Mouse (Mus musculus): ENCODE results near the gene Nckap5. TPM values are rescaled to one million over a fixed set of nuclear protein-coding genes. Genes with fewer than 3 reads are reported as not detected.

The Nckap5 gene
- polyA plus RNA-seq, 1 experiment from 2014 or later: 4.8 TPM

DNA sequence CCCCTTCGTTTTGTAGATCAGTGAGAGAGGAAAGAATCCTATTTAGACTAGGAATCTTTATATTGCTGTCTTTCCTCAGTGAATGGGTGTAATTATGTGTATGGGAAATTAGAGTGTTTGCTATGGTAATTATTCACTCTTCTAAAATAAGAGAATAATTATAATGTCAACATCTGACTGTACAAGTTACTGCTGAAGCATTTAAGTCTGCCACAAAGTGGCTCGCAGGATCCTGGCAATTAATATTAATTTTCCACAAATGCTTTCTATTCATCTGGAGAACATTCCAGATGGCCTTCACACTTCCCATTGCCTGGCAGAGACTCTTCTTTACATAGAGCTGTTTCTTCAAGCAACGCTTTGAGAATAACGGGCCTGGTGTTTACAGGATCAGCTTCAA, 439.4 kb downstream of the Nckap5 start:
- H3K4me2 ChIP-seq (replicated peaks; ENCODE audit: low read depth, low read length): no peak overlapping the region
- WGBS: 43% methylated on average over 4 of the region's 4 CpGs

DNA sequence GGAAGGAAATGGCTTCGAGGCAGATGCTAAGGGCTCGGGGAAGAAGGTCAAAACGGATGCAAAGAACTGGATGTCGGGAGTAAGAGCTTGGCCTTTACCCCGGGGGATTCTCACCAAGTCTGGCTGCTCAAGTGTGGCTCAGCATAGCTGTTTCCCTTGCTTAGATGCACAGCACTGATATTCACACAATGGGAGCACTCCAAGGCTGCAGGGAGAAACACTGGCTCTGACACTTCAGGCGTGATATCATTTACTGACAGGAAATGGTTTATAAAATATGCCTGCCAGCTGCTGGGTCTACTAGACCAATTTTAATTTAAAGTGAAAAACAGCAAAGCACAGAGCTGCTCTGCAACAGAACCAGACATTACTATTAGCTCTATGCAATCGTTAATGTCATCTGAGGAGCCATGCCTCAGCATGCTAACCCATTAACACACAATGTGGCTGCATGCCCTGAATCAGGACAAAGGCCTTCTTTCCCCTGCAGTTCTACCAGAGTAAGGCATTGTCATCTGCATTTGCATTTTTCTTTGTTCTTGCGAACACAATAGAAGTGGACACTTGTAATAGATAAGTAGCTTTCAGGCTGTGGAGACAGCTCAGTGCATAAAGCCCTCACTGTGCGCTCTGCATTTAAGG, 453.1 kb downstream of the Nckap5 start:
- 67% methylated on average over 9 of the region's 9 CpGs for WGBS
- Histone ChIP-seq H3K27me3 (ENCODE audit: control insufficient read depth, insufficient read depth, low read length) (no peaks in the 10 kb centered on the region), H3K36me3 (ENCODE audit: control insufficient read depth, insufficient read depth, low read length) (no peaks in the 10 kb centered on the region), H3K4me3 (ENCODE audit: low read depth, low read length) (no peak overlapping the region), H3K9me3 (ENCODE audit: control insufficient read depth, low read depth, low read length) (no peaks in the 10 kb centered on the region), H3K4me2 (replicated peaks; ENCODE audit: low read depth, low read length) (no peak overlapping the region), H3K27ac (ENCODE audit: low read length) (no peak overlapping the region), H3K9ac (replicated peaks; ENCODE audit: low read depth, low read length) (no peak overlapping the region), H3K4me1 (ENCODE audit: control insufficient read depth, insufficient read depth, low read length) (no peaks in the 10 kb centered on the region)
- ATAC-seq (ENCODE audit: insufficient number of reproducible peaks, insufficient read depth, low FRiP score, low read depth): no peak

More for the DNA sequence above, 439.4 kb downstream of the Nckap5 start:
- Histone ChIP-seq H3K4me3 (ENCODE audit: low read depth, low read length) (no peak overlapping the region), H3K9ac (replicated peaks; ENCODE audit: low read depth, low read length) (no peak overlapping the region), H3K4me1 (ENCODE audit: control insufficient read depth, insufficient read depth, low read length) (no peaks in the 10 kb centered on the region), H3K27me3 (ENCODE audit: control insufficient read depth, insufficient read depth, low read length) (no peaks in the 10 kb centered on the region), H3K9me3 (ENCODE audit: control insufficient read depth, low read depth, low read length) (no peaks in the 10 kb centered on the region), H3K36me3 (ENCODE audit: control insufficient read depth, insufficient read depth, low read length) (no peaks in the 10 kb centered on the region), H3K27ac (ENCODE audit: low read length) (no peak overlapping the region)
- ATAC-seq (ENCODE audit: insufficient number of reproducible peaks, insufficient read depth, low FRiP score, low read depth): no peak

- Histone ChIP-seq H3K9ac (replicated peaks; ENCODE audit: low read depth, low read length) (no peak overlapping the region), H3K9me3 (ENCODE audit: control insufficient read depth, low read depth, low read length) (no peaks in the 10 kb centered on the region), H3K4me3 (ENCODE audit: low read depth, low read length) (no peak overlapping the region), H3K4me2 (replicated peaks; ENCODE audit: low read depth, low read length) (no peak overlapping the region), H3K27me3 (ENCODE audit: control insufficient read depth, insufficient read depth, low read length) (no peaks in the 10 kb centered on the region), H3K4me1 (ENCODE audit: control insufficient read depth, insufficient read depth, low read length) (no peaks in the 10 kb centered on the region), H3K27ac (ENCODE audit: low read length) (no peak overlapping the region), H3K36me3 (ENCODE audit: control insufficient read depth, insufficient read depth, low read length) (no peaks in the 10 kb centered on the region)
- WGBS: 48% methylated on average over 2 of the region's 2 CpGs
- ATAC-seq (ENCODE audit: insufficient number of reproducible peaks, insufficient read depth, low FRiP score, low read depth): no peak
Measured at GRCm38 (mm10) chr1:126366736-126367135, 463.9 kb downstream of the Nckap5 start.

DNA sequence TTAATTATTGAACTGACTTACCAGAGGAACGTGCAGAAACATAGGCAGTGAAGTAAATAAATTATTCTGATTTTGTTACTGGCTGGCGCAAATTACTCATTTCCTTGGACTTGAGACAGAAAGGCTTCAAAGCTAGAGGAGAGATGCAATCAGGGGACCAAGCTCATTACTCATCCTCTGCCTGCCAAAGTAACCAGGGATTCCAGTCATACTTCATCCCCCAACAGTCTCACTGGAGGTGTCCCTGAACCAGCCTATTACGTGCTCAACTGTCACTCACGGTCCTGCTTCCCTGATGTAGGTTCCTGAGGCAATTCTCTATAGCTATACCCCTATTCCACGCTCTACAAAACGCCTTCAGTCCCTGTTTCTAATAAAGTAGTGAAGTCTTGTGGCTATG, 466.0 kb downstream of the Nckap5 start:
- ATAC-seq (ENCODE audit: insufficient number of reproducible peaks, insufficient read depth, low FRiP score, low read depth): no peak
- WGBS: 71% methylated on average over 6 of the region's 6 CpGs

DNA sequence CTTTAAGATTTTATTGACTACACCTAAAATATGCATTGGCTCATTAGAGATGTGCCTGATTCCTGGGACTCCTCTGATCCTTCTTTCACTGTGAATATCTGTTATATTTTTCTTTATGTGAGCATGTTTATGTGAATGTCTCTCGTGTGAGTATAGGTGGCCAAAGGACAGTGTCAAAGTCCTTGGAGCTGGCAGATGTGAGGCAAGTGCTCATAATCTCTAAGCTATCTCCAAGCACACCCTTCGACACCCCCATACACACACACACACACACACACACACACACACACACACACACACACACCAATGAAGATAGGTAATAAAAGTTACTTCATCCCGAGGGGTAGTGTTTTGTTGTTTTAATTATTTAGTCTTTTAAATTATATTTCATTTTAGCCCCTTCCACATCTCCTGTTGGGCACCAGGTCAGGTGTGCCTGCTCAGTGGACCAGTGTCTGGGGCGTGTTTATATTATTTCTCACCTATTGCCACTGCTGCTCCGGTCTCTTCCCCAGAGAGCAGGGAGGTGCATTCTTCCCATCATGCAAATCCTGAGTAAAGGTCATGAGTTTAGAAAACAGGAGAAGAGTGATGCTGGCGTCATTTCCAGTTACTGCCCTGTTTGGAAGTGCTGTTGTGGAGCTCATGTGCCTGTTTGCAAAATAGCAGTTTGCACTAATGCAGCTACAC, 469.9 kb downstream of the Nckap5 start:
- H3K9me3 ChIP-seq (ENCODE audit: control insufficient read depth, low read depth, low read length): no peaks in the 10 kb centered on the region
- H3K4me3 ChIP-seq (ENCODE audit: low read depth, low read length): no peak overlapping the region
- WGBS: 66% methylated on average over 6 of the region's 6 CpGs
- no peaks in the 10 kb centered on the region for H3K36me3 ChIP-seq (ENCODE audit: control insufficient read depth, insufficient read depth, low read length)
- no peaks in the 10 kb centered on the region for H3K4me1 ChIP-seq (ENCODE audit: control insufficient read depth, insufficient read depth, low read length)
- H3K4me2 ChIP-seq (replicated peaks; ENCODE audit: low read depth, low read length): no peak overlapping the region
- no peak for ATAC-seq (ENCODE audit: insufficient number of reproducible peaks, insufficient read depth, low FRiP score, low read depth)
- H3K9ac ChIP-seq (replicated peaks; ENCODE audit: low read depth, low read length): no peak overlapping the region
- H3K27me3 ChIP-seq (ENCODE audit: control insufficient read depth, insufficient read depth, low read length): no peaks in the 10 kb centered on the region
- no peak overlapping the region for H3K27ac ChIP-seq (ENCODE audit: low read length)

More for the DNA sequence above, 466.0 kb downstream of the Nckap5 start:
- Histone ChIP-seq H3K27me3 (ENCODE audit: control insufficient read depth, insufficient read depth, low read length) (no peaks in the 10 kb centered on the region), H3K27ac (ENCODE audit: low read length) (no peak overlapping the region), H3K36me3 (ENCODE audit: control insufficient read depth, insufficient read depth, low read length) (no peaks in the 10 kb centered on the region), H3K4me2 (replicated peaks; ENCODE audit: low read depth, low read length) (no peak overlapping the region), H3K9ac (replicated peaks; ENCODE audit: low read depth, low read length) (no peak overlapping the region), H3K4me1 (ENCODE audit: control insufficient read depth, insufficient read depth, low read length) (no peaks in the 10 kb centered on the region), H3K4me3 (ENCODE audit: low read depth, low read length) (no peak overlapping the region), H3K9me3 (ENCODE audit: control insufficient read depth, low read depth, low read length) (no peaks in the 10 kb centered on the region)

- no peak overlapping the region for H3K4me3 ChIP-seq (ENCODE audit: low read depth, low read length)
- H3K4me2 ChIP-seq (replicated peaks; ENCODE audit: low read depth, low read length): no peak overlapping the region
- no peak for ATAC-seq (ENCODE audit: insufficient number of reproducible peaks, insufficient read depth, low FRiP score, low read depth)
- no peaks in the 10 kb centered on the region for H3K27me3 ChIP-seq (ENCODE audit: control insufficient read depth, insufficient read depth, low read length)
- no peaks in the 10 kb centered on the region for H3K9me3 ChIP-seq (ENCODE audit: control insufficient read depth, low read depth, low read length)
- 88% methylated on average over 3 of the region's 3 CpGs for WGBS
- H3K36me3 ChIP-seq (ENCODE audit: control insufficient read depth, insufficient read depth, low read length): no peaks in the 10 kb centered on the region
- H3K9ac ChIP-seq (replicated peaks; ENCODE audit: low read depth, low read length): no peak overlapping the region
- no peak overlapping the region for H3K27ac ChIP-seq (ENCODE audit: low read length)
- no peaks in the 10 kb centered on the region for H3K4me1 ChIP-seq (ENCODE audit: control insufficient read depth, insufficient read depth, low read length)
Measured at GRCm38 (mm10) chr1:126360111-126360510, 470.5 kb downstream of the Nckap5 start.

- Histone ChIP-seq H3K36me3 (ENCODE audit: control insufficient read depth, insufficient read depth, low read length) (no peaks in the 10 kb centered on the region), H3K9ac (replicated peaks; ENCODE audit: low read depth, low read length) (no peak overlapping the region), H3K27ac (ENCODE audit: low read length) (no peak overlapping the region), H3K4me3 (ENCODE audit: low read depth, low read length) (no peak overlapping the region), H3K4me2 (replicated peaks; ENCODE audit: low read depth, low read length) (no peak overlapping the region), H3K9me3 (ENCODE audit: control insufficient read depth, low read depth, low read length) (no peaks in the 10 kb centered on the region), H3K27me3 (ENCODE audit: control insufficient read depth, insufficient read depth, low read length) (no peaks in the 10 kb centered on the region), H3K4me1 (ENCODE audit: control insufficient read depth, insufficient read depth, low read length) (no peaks in the 10 kb centered on the region)
- ATAC-seq (ENCODE audit: insufficient number of reproducible peaks, insufficient read depth, low FRiP score, low read depth): no peak
- 84% methylated on average over 2 of the region's 2 CpGs for WGBS
Measured at GRCm38 (mm10) chr1:126341806-126342205, 488.8 kb downstream of the Nckap5 start.

- no peak overlapping the region for H3K4me3 ChIP-seq (ENCODE audit: low read depth, low read length)
- no peaks in the 10 kb centered on the region for H3K36me3 ChIP-seq (ENCODE audit: control insufficient read depth, insufficient read depth, low read length)
- ATAC-seq (ENCODE audit: insufficient number of reproducible peaks, insufficient read depth, low FRiP score, low read depth): no peak
- H3K27me3 ChIP-seq (ENCODE audit: control insufficient read depth, insufficient read depth, low read length): no peaks in the 10 kb centered on the region
- H3K27ac ChIP-seq (ENCODE audit: low read length): no peak overlapping the region
- H3K4me1 ChIP-seq (ENCODE audit: control insufficient read depth, insufficient read depth, low read length): no peaks in the 10 kb centered on the region
- H3K9me3 ChIP-seq (ENCODE audit: control insufficient read depth, low read depth, low read length): no peaks in the 10 kb centered on the region
- H3K4me2 ChIP-seq (replicated peaks; ENCODE audit: low read depth, low read length): no peak overlapping the region
- no peak overlapping the region for H3K9ac ChIP-seq (replicated peaks; ENCODE audit: low read depth, low read length)
- 63% methylated on average over 3 of the region's 3 CpGs for WGBS
Measured at GRCm38 (mm10) chr1:126339250-126339649, 491.3 kb downstream of the Nckap5 start.
